Mouse (Mus musculus): ENCODE measurements around the gene Olfr1084. TPM values are rescaled to one million over a fixed set of nuclear protein-coding genes. Genes with fewer than 3 reads are reported as not detected.

Olfr1084 gene
- not detected in 2 replicates for polyA plus RNA-seq (2012; rRNA removed)

DNA sequence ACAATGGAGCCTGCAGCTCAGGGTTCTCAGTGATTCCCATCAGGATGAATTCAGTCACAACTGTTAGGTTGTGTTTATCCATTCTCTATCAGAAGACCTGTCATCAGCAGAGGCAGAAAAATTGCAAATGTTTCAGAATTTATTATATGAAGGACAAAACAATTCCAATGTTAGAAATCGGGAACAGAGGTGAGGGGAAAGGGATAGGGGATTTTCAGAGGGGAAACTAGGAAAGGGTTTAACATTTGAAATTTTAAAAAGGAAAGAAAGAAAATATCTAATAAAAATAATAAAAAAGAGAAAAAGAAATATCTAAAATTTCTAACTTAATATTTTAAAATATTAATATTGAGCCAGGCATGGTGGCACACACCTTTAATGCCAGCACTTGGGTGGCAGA lies at the start of gene Olfr1084:
Gene Olfr1084, minus strand, starts transcription at position 101 of the 400 bp plus-strand sequence.

GRCm38 (mm10) chr2:86679992-86680391 lies 40.5 kb upstream of the Olfr1084 start, which contains the start of gene Olfr1086:
Gene Olfr1086, minus strand, starts transcription at chr2:86680092.

DNA sequence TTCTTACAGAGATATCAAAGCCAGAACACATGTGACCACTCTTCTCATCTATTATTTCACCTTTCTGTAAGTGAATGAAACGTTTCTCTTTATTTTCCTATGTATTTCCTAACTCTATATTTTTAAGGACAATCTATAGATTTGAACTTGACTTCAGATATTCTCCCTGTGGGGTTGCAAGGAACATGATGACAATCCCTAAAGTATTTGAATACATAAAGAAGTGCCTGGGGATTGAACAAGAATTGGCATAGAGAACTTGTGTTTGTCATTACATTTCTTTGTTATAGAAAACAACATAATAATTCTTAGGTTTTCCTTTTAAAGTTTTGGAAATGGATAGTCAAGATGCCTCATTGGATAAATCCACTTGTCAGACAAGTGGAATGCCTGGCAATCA lies 22.4 kb upstream of the Olfr1084 start, which contains the start of gene Olfr1085:
Gene Olfr1085, minus strand, starts transcription at position 101 of the 400 bp plus-strand sequence.

GRCm38 (mm10) chr2:86598866-86599265 lies 40.7 kb downstream of the Olfr1084 start, which contains the start of gene Olfr1082:
Gene Olfr1082, minus strand, starts transcription at chr2:86598966.

Other genes with a start within 250 kb of the Olfr1084 start
- not detected in 2 replicates for gene Olfr1061, start 225.7 kb downstream of the Olfr1084 start, polyA plus RNA-seq (2012; rRNA removed)
- not detected in 2 replicates for gene Olfr1062, start 213.0 kb downstream of the Olfr1084 start, polyA plus RNA-seq (2012; rRNA removed)
- gene Olfr1065, start 189.1 kb downstream of the Olfr1084 start, polyA plus RNA-seq (2012; rRNA removed) = not detected in 2 replicates
- not detected in 2 replicates for gene Olfr1066, start 183.5 kb downstream of the Olfr1084 start, polyA plus RNA-seq (2012; rRNA removed)
- gene Olfr228, start 152.3 kb downstream of the Olfr1084 start, polyA plus RNA-seq (2012; rRNA removed) = not detected in 2 replicates
- not detected in 2 replicates for gene Olfr1076, start 131.3 kb downstream of the Olfr1084 start, polyA plus RNA-seq (2012; rRNA removed)
- not detected in 2 replicates for gene Olfr1079, start 97.2 kb downstream of the Olfr1084 start, polyA plus RNA-seq (2012; rRNA removed)
- not detected in 2 replicates for gene Olfr1080, start 81.5 kb downstream of the Olfr1084 start, polyA plus RNA-seq (2012; rRNA removed)
- gene Olfr1082, start 40.8 kb downstream of the Olfr1084 start, polyA plus RNA-seq (2012; rRNA removed) = not detected in 2 replicates
- gene Olfr1085, start 22.3 kb upstream of the Olfr1084 start, polyA plus RNA-seq (2012; rRNA removed) = not detected in 2 replicates
- not detected in 2 replicates for gene Olfr1086, start 40.4 kb upstream of the Olfr1084 start, polyA plus RNA-seq (2012; rRNA removed)
- not detected in 2 replicates for gene Olfr1087, start 58.7 kb upstream of the Olfr1084 start, polyA plus RNA-seq (2012; rRNA removed)
- not detected in 2 replicates for gene Olfr1089, start 94.0 kb upstream of the Olfr1084 start, polyA plus RNA-seq (2012; rRNA removed)
- gene Olfr1090, start 119.3 kb upstream of the Olfr1084 start, polyA plus RNA-seq (2012; rRNA removed) = not detected in 2 replicates
- not detected in 2 replicates for gene Olfr1093, start 142.8 kb upstream of the Olfr1084 start, polyA plus RNA-seq (2012; rRNA removed)
- not detected in 2 replicates for gene Olfr141, start 170.3 kb upstream of the Olfr1084 start, polyA plus RNA-seq (2012; rRNA removed)
- not detected in 2 replicates for gene Olfr1094, start 184.9 kb upstream of the Olfr1084 start, polyA plus RNA-seq (2012; rRNA removed)
- not detected in 2 replicates for gene Olfr1095, start 212.0 kb upstream of the Olfr1084 start, polyA plus RNA-seq (2012; rRNA removed)
- gene Gm13723, start 235.1 kb upstream of the Olfr1084 start, polyA plus RNA-seq (2012; rRNA removed) = not detected in 2 replicates